Mouse (Mus musculus) adrenal gland, postnatal 36 days (tissue): Measurements from ENCODE around the gene Ugt1a6b. TPM values are rescaled to one million over a fixed set of nuclear protein-coding genes. Genes with fewer than 3 reads are reported as not detected.
A peak's percentile ranks its signal among the peaks of the same experiment; 100 is the strongest.
"Not testable (repeated sequence)": the region's sequence is repeated elsewhere in the genome, so short reads cannot be mapped to it uniquely, and the experiment has no call there.

Source experiments
- DNase-seq, 2 experiments: peaks; one replicate each; pipeline ENCODE4 v3.0.0; 2021; ENCODE audit warnings: mixed read lengths in 1 of 2
- total RNA-seq, 2 experiments: library from RNA; stranded (reverse); gene quantifications; 2 replicates each; pipeline ENCODE4 v1.2.3; 2021

The Ugt1a6b gene
- total RNA-seq, 2 experiments from 2014 or later, result 3.6 to 7.5 TPM

GRCm38 (mm10) chr1:88199996-88200395 is 96.9 kb downstream of the Ugt1a6b start:
- DNase-seq, result no peak

- no peak for DNase-seq
Measured at GRCm38 (mm10) chr1:88200456-88200855, 97.4 kb downstream of the Ugt1a6b start, which contains the start of gene Ugt1a2. Gene Ugt1a2 (plus strand): TSS chr1:88200601.

GRCm38 (mm10) chr1:88205294-88205922 is 102.4 kb downstream of the Ugt1a6b start, which contains the start of gene Dnajb3:
Gene Dnajb3 (minus strand): TSS chr1:88205782.
- peak; percentile 85 to 86 for DNase-seq

- no peak for DNase-seq
Measured at GRCm38 (mm10) chr1:88206843-88207479, 103.9 kb downstream of the Ugt1a6b start.

DNA sequence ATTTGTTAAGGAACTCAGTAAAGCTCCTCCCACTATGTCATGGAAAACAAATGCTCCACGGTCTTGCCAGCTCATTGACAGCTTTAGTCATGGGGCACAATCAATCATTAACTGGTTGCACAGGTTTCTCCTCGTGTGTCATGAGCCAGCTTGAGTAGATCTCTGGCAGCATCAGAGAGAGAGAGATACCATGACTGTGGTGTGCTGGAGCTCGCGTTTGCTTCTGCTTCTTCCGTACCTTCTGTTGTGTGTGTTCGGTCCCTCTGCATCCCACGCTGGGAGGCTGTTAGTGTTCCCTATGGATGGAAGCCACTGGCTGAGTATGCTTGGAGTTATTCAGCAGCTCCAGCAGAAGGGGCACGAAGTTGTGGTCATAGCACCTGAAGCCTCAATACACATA is 108.8 kb downstream of the Ugt1a6b start, which contains the start of gene Ugt1a1:
TSS of gene Ugt1a1 (plus strand) at position 148 of the 400 bp plus-strand sequence.
- DNase-seq, result no peak

- no peak for DNase-seq
Measured at GRCm38 (mm10) chr1:88212341-88213045, 109.4 kb downstream of the Ugt1a6b start.

- DNase-seq, result no peak
Measured at GRCm38 (mm10) chr1:88213061-88213460, 110.0 kb downstream of the Ugt1a6b start.

DNA sequence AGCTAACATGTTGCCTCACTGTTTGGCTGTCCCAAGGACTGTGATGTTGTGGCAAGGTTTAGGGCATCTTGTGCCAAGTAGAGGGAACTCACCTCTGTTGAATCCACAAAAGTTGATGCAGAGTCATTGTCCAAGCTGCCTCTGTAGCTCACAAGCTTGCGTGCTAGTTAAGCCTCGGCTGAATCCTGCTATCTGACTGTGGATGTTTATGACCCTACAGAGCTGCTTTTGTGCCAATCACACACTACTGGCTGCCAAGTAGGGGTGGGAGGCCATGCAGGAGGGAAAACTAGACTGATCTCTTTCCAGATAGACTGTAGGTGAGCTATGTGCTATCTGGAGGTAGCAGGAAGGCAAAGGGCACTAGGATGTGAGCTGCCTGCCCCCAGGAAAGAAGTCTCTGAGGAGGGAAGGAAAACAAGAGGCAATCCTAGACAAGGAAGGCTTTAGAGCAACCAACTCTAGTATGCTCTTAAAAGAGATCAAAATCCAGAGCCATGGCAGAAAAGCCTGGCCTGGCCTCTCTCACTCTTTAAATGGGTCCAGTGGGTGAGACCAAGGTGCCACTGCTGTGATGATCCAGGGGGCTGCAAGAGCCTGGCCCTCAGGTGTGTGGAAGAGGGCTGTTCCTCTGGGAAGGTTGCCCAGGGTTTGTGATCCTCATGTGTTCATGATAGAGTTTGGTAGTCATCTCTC is 110.9 kb downstream of the Ugt1a6b start:
- no peak for DNase-seq

- no peak for DNase-seq
Measured at GRCm38 (mm10) chr1:88214462-88214952, 111.5 kb downstream of the Ugt1a6b start.

GRCm38 (mm10) chr1:88215466-88216380 is 112.7 kb downstream of the Ugt1a6b start:
- no peak for DNase-seq

GRCm38 (mm10) chr1:88216551-88216950 is 113.5 kb downstream of the Ugt1a6b start:
- no peak for DNase-seq

DNA sequence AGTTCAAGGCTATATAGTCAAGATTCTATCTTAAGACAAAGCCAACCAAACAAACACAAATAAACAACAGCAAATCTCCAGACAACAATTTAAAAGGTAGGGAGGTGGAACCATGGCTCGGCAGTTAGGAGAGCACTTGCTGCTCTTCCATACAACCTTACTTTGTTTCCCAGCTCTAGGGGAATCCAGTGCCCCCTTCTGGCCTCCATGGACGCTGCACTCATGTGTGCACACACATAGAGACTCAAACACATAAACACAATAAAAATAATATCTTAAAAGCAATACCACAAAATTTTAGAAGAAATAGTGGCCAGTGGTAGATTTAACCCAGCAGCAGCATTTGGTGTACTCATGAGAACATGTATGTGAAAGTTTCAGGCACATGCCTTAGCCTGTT is 114.1 kb downstream of the Ugt1a6b start:
- no peak for DNase-seq

DNA sequence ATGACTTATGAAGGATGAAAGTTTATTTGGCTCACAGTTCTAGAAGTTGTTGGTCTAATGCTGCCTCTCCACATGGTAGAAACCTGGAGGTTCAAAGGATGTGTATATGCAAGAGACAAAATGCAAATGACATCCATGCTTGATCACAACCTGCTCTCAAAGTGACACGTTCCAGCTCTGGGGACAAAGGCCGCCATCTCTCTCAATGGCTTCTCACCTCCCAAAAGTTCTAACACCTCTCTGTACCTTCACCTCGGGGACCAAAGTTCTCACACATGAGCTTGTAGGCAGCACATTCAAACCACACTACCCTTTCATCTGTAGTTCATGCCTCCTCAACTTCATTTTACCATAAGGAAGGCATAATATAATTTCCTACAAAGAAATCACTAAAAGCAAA is 114.5 kb downstream of the Ugt1a6b start:
- DNase-seq, result no peak

DNA sequence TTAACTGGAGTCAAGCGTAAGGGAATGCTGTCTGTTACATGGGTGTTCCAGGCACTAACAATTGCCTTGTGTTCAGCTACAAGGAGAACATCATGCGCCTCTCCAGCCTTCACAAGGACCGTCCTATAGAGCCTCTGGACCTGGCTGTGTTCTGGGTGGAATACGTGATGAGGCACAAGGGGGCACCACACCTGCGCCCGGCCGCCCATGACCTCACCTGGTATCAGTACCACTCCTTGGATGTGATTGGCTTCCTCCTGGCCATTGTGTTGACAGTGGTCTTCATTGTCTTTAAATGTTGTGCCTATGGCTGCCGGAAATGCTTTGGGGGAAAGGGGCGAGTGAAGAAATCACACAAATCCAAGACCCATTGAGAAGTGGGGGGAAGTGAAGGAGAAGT is 115.0 kb downstream of the Ugt1a6b start:
- no peak for DNase-seq

DNA sequence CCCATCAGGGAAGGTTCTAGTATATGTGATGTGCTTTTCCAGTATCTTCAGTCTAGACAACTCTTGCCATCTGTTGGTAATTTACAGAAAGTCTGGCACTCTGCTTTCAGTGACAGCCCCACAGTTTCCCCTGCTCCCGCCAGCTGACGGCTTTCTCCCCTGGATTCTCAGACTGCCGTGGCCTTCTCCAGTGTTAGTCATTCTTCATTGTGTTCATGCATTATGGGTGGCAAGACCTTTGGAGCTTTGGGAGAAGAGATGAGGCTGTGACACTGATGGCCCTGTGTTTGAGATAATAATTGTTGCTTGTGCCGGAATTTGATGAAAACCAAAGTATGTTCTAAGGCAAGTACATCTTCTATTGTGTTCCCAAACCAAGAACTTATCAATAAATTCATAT is 115.5 kb downstream of the Ugt1a6b start:
- no peak for DNase-seq

GRCm38 (mm10) chr1:88219054-88219453 is 116.0 kb downstream of the Ugt1a6b start:
- DNase-seq, result no peak

DNA sequence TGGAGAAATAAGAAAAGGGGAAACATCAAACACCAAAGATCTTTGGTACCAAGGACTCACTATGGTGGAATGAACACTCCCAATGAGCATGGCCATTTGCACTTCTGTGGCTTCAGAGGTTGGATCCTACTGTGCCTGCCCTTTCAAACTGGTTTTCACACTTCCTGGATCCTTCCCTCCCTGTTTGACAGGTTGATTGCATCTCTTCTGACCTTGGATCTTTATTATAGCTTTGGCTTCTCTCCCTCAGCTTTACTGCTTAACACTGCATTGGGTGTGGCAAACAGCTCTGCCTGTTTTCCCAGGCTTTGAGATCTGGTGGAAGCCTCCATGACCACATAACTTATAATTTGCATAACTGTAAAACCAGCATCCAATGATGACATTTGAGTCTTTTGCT is 117.3 kb downstream of the Ugt1a6b start:
- DNase-seq, result no peak

GRCm38 (mm10) chr1:88222216-88222615 is 119.2 kb downstream of the Ugt1a6b start:
- DNase-seq, result no peak

GRCm38 (mm10) chr1:88223011-88223515 is 120.0 kb downstream of the Ugt1a6b start:
- DNase-seq, result not testable (repeated sequence)

DNA sequence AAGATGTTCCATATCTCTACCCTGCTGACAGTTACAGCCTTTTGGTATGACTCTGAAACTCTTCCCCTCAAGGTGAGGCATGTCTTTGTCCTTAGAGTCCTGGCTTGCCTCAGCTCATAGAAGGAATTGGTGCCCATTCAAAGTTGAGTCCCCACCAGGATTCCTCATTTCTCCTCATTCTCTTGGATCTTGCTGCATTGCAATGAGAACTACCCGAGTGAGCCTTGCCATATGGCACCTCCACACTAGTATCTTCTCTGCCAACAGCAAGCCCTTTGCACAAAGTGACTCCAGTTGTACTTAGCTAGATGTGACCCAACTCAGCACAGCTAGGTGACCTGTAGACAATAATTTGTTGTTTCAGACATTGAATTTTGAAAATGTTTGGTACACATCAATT is 120.5 kb downstream of the Ugt1a6b start:
- no peak for DNase-seq
